Mouse (Mus musculus): ENCODE measurements around the gene Ahsa1.

DNA sequence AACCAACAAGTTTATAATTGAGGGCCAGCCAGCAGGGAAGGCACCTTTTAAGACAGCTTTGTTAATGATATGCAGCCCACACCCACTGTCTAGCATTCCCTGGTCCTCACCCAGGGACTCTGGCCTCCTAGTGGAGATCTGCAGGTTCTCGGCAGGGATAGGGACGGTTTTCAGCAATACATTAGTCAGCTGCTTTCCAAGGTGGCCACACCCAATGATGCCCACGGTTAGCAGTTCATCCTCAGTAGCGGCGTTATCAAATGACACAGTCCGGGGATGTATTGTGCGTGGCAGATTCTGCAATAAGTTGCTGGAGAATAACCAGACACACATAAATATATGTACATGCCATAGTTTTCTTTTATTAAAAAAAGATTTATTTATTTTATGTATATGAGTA lies 39.5 kb upstream of the Ahsa1 start:
- TF ChIP-seq CTCF (IDR thresholded peaks at IDR 0.05; ENCODE audit: low read depth) (peak; percentile 27; the same call in 1 of the 2 replicates), EP300 (IDR thresholded peaks at IDR 0.05; ENCODE audit: low read depth) (no peak)
